Mouse (Mus musculus) liver (tissue): ENCODE data around the gene Tmem117.

Source experiments
- DNase-seq: peaks from one replicate; pipeline ENCODE4 v3.0.0-alpha.2; 2020; ENCODE audit warnings: mixed read lengths

Gene Tmem117

DNA sequence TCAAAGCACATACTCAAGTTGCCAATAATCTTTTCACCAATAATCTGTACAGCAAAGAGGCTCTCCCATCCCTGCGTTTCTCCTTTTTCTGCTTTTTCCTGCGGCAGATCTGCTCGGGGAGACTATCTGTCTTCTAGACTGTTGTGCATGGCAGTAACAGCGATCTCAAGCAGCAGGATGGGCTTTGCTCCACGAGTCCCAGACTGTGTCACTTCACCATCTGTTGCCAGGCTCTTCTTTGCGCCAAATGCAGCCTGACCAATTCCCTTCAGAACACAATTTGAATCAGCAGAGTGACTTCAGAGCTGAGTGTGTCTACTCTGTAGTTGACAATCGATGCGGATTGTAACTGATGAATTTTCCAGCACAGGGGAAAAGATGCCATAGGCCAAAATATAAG lies 415.0 kb downstream of the Tmem117 start:
- DNase-seq, result no peak

- no peak for DNase-seq
These were observed 418.5 kb downstream of the Tmem117 start for GRCm38 (mm10) chr15:95047486-95047885.

- DNase-seq, result no peak
These were observed 420.2 kb downstream of the Tmem117 start for GRCm38 (mm10) chr15:95049171-95049729.

DNA sequence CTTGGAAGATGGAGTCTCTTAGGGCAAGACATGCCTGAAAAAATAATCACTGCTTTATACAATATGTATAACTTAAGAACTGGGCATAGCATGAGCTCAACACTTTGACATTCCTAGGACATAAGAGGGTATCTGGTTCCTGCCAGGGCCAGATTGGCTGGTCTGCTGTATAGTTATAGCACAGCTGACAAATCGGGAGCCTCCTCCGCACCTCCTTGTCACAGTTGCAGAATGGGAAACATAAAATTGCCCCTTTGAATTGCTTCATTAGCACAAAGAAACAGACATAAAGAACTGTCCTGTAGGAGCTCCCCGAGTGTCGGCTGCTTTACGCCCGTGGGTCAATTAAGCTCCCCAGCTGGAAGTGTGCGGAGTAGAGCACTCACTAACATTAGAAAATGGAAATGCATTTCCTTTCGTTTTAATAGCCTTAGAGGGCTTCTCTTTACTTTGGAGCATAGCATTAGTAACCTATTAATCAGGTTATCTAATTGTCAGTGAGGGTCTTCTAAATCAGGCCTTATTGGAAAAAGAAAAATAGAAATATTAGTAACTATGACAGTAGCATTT lies 426.1 kb downstream of the Tmem117 start:
- DNase-seq, result no peak

DNA sequence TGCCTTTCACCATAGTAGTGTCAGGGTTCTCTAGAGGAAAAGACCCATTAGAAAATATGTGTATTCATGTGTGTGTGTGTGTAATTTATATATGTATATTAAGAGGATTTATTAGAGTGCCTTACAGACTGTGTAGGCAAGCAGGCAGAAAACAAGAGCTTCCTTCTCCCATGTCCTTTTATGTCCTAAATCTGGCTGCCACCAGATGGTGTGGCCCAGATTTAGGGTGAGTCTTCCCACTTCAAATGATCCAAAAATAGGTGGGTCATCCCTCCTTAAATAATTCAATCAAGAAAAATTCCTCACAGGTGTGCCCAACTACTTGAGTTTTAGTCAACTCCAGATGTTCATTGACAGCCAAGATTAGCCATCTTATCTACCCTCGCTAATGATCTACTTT lies 439.0 kb downstream of the Tmem117 start:
- no peak for DNase-seq

GRCm38 (mm10) chr15:95068799-95069198 lies 439.8 kb downstream of the Tmem117 start:
- no peak for DNase-seq

DNA sequence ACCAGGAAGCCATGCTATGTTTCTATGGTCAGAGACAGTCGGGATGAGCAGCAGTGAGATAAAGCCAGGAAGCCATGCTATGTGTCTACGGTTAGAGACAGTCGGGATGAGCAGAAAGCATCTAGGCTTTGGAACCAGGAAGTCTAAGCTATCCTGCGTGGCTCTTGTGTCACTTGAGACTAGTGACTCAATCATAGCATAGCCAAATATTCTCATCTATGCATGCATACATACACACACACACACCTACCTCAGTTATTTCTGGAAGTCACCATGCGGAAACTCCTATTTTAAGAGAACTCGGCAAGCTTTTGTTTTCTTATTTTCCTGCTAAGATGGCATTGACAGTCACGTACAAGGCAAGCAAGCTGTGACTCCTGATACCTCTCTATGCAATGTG lies 441.8 kb downstream of the Tmem117 start:
- DNase-seq, result no peak

- DNase-seq, result no peak
These were observed 446.3 kb downstream of the Tmem117 start for GRCm38 (mm10) chr15:95075356-95075755.

- no peak for DNase-seq
These were observed 452.6 kb downstream of the Tmem117 start for GRCm38 (mm10) chr15:95081654-95082053.

- DNase-seq, result no peak
These were observed 456.9 kb downstream of the Tmem117 start for GRCm38 (mm10) chr15:95085962-95086361.

- DNase-seq, result no peak
These were observed 471.1 kb downstream of the Tmem117 start for GRCm38 (mm10) chr15:95100133-95100532.

DNA sequence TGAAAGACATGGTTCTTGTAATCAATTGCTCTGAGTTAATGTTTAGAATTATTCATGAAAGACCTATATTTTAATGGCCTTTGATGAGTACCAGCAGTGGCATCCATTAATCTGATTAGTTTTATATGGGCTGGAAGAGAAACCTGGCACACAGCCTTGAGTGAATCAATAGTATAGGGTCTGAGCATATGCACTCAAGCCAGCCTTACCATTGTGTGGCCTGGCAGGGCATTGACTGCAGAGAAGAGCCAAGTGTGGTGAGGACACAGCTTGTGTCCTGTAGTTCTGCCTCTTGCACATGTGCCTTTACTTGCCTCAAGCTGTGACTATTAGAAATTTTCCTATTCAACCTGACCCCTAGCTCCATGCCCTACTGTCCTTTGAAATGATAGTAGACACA lies 472.5 kb downstream of the Tmem117 start:
- no peak for DNase-seq

- no peak for DNase-seq
These were observed 478.3 kb downstream of the Tmem117 start for GRCm38 (mm10) chr15:95107246-95107809.

- DNase-seq, result no peak
These were observed 479.6 kb downstream of the Tmem117 start for GRCm38 (mm10) chr15:95108626-95109025.

DNA sequence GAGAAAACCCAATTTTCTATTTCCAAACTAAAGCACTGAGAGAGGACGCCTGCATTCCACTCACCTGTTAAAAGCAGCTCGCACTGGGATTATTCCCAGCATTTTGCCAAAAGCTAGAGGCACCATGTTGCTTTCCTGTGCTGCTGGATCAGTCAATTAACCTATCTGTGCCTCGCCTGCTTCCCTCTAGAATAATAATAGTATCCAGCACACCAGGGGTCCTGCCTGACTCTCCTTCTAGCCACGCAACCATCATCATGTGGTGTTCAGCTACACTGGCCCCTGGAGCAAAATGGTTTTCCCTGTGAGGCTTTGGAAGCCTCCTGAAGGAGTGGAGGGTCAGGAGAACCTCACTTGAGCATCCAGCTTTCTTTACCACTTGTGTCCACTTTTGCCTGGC lies 502.4 kb downstream of the Tmem117 start:
- DNase-seq, result no peak

GRCm38 (mm10) chr15:95135926-95136609 lies 507.0 kb downstream of the Tmem117 start:
- DNase-seq, result no peak

- no peak for DNase-seq
These were observed 508.2 kb downstream of the Tmem117 start for GRCm38 (mm10) chr15:95137018-95137810.

GRCm38 (mm10) chr15:95138709-95139409 lies 509.8 kb downstream of the Tmem117 start:
- DNase-seq, result no peak

- no peak for DNase-seq
These were observed 515.1 kb downstream of the Tmem117 start for GRCm38 (mm10) chr15:95144131-95144530.

- no peak for DNase-seq
These were observed 516.1 kb downstream of the Tmem117 start for GRCm38 (mm10) chr15:95145118-95145517.
